Mouse (Mus musculus) intestine, embryonic 16.5 days (tissue): ENCODE measurements around the gene Ntrk2. TPM values are rescaled to one million over a fixed set of nuclear protein-coding genes. Genes with fewer than 3 reads are reported as not detected.

Experiments
- ATAC-seq: fragments of 200-750 bp; cut with Nextera tagmentation; 2 replicates; pipeline ENCODE4 v1.8.0; 2017; ENCODE audit warnings: moderate TSS enrichment, moderate library complexity
- H3K27ac ChIP-seq: fragments of 300-500 bp; sonication (generic); 2 replicates; pipeline ENCODE4 v1.5.1; 2014; ENCODE audit warnings: mild to moderate bottlenecking, low read length
- H3K27me3 ChIP-seq: fragments of 300-500 bp; sonication (generic); replicated peaks from 2 replicates; pipeline ENCODE4 v1.6.1; 2014; ENCODE audit warnings: low read length, control low read depth, mixed read lengths; ENCODE audit not compliant: control insufficient read depth, insufficient read depth
- H3K36me3 ChIP-seq: fragments of 300-500 bp; sonication (generic); 2 replicates; pipeline ENCODE4 v1.6.1; 2014; ENCODE audit warnings: low read length, control low read depth; ENCODE audit not compliant: control insufficient read depth, insufficient read depth
- H3K4me1 ChIP-seq: fragments of 300-500 bp; sonication (generic); 2 replicates; pipeline ENCODE4 v1.6.1; 2014; ENCODE audit warnings: low read length, control low read depth, mixed read lengths; ENCODE audit not compliant: control insufficient read depth, insufficient read depth
- H3K4me2 ChIP-seq: fragments of 300-500 bp; sonication (generic); 2 replicates; pipeline ENCODE4 v1.6.1; 2014; ENCODE audit warnings: low read depth, low read length, control low read depth
- H3K4me3 ChIP-seq: fragments of 300-500 bp; sonication (generic); 2 replicates; pipeline ENCODE4 v1.5.1; 2014; ENCODE audit warnings: mild to moderate bottlenecking, low read length
- H3K9ac ChIP-seq: fragments of 300-500 bp; sonication (generic); 2 replicates; pipeline ENCODE4 v1.6.1; 2014; ENCODE audit warnings: low read depth, low read length
- H3K9me3 ChIP-seq: fragments of 300-500 bp; sonication (generic); 2 replicates; pipeline ENCODE4 v1.6.1; 2016; ENCODE audit warnings: low read length, control low read depth; ENCODE audit not compliant: control insufficient read depth
- WGBS: fragments of 180-500 bp; shearing (Covaris S2); extraction: QIAGEN DNeasy Blood & Tissue Kit; methylation state at CpG from one replicate; pipeline ENCODE4 v1.1.7; 2014; 5-methylcytosine and 5-hydroxymethylcytosine counted together
- polyA plus RNA-seq: library from polyadenylated mRNA; unstranded; fragments of >200 nt; fragmentation: Nextera tagmentation; extraction: Ambion mirVana; gene quantifications from 2 replicates; pipeline ENCODE4 v1.2.1, GENCODE M21; 2015

Gene Ntrk2
- polyA plus RNA-seq: 0.87 and 1.0 TPM in 2 replicates

- H3K9ac ChIP-seq: peak within 1 kb of the TSS; percentile 54; the same call in 1 of the 2 replicates
Measured at GRCm38 (mm10) chr13:58806397-58806892, at the start of gene Ntrk2. Gene Ntrk2, plus strand, starts transcription at chr13:58806569.

GRCm38 (mm10) chr13:58761003-58761630 lies 45.3 kb upstream of the Ntrk2 start:
- no peaks in the 10 kb centered on the region for H3K27me3 ChIP-seq
- H3K27ac ChIP-seq: no peak overlapping the region
- ATAC-seq: no peak
- no peak overlapping the region for H3K4me2 ChIP-seq
- H3K9ac ChIP-seq: no peak overlapping the region
- no peaks in the 10 kb centered on the region for H3K4me1 ChIP-seq
- no peak overlapping the region for H3K4me3 ChIP-seq
- H3K36me3 ChIP-seq: no peaks in the 10 kb centered on the region
- no peaks in the 10 kb centered on the region for H3K9me3 ChIP-seq
- WGBS: 85% methylated on average over 5 of the region's 5 CpGs

More at GRCm38 (mm10) chr13:58806397-58806892, at the start of gene Ntrk2:
- H3K4me2 ChIP-seq: peak within 1 kb of the TSS; percentile 98
- H3K9me3 ChIP-seq: no peaks in the 10 kb centered on the region
- no peak within 1 kb of the TSS for H3K27ac ChIP-seq
- H3K36me3 ChIP-seq: no peaks in the 10 kb centered on the region
- H3K27me3 ChIP-seq: peaks cover 47% of the 10 kb centered on the region
- WGBS: under 1% methylated on average over 47 of the region's 47 CpGs
- peaks cover 10% of the 10 kb centered on the region for H3K4me1 ChIP-seq
- H3K4me3 ChIP-seq: peak within 1 kb of the TSS; percentile 50
- ATAC-seq: peak; percentile 82

- WGBS: 90% methylated on average over 6 of the region's 6 CpGs
- Histone ChIP-seq H3K9ac (no peak overlapping the region), H3K4me2 (no peak overlapping the region)
Measured at GRCm38 (mm10) chr13:58768258-58768657, 38.1 kb upstream of the Ntrk2 start.

DNA sequence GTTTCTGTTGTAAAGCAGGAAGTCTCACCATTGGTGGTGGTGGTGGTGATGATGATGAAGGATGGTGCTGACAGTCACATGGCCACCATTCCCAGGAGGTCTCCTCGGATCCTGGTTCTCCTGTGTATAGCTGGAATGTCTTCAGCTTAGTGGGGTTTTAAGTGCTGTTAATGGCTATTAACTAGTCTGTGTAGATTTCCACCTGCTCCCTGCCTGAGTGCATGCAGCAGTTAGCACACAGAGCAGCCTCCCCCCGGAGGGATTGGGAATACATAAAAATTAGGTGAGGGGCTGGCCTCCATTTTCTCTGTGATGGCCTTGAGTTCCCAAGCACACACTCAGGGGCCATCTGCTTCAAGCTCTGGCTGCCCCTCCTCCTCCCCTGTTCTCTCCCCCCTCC lies 36.9 kb upstream of the Ntrk2 start:
- no peak overlapping the region for H3K27ac ChIP-seq
- ATAC-seq: no peak
- no peaks in the 10 kb centered on the region for H3K4me1 ChIP-seq
- 63% methylated on average over 2 of the region's 2 CpGs for WGBS
- no peaks in the 10 kb centered on the region for H3K36me3 ChIP-seq
- H3K4me3 ChIP-seq: no peak overlapping the region
- no peak overlapping the region for H3K9ac ChIP-seq
- no peak overlapping the region for H3K4me2 ChIP-seq
- no peaks in the 10 kb centered on the region for H3K27me3 ChIP-seq
- no peaks in the 10 kb centered on the region for H3K9me3 ChIP-seq

More at GRCm38 (mm10) chr13:58768258-58768657, 38.1 kb upstream of the Ntrk2 start:
- Histone ChIP-seq H3K27me3 (no peaks in the 10 kb centered on the region), H3K4me1 (no peaks in the 10 kb centered on the region), H3K4me3 (no peak overlapping the region), H3K27ac (no peak overlapping the region), H3K9me3 (no peaks in the 10 kb centered on the region), H3K36me3 (no peaks in the 10 kb centered on the region)
- ATAC-seq: no peak

- ATAC-seq: no peak
- Histone ChIP-seq H3K9me3 (no peaks in the 10 kb centered on the region), H3K4me2 (no peak overlapping the region), H3K4me3 (no peak overlapping the region), H3K9ac (no peak overlapping the region), H3K4me1 (no peaks in the 10 kb centered on the region), H3K27ac (no peak overlapping the region), H3K36me3 (no peaks in the 10 kb centered on the region), H3K27me3 (no peaks in the 10 kb centered on the region)
- 91% methylated on average over 14 of the region's 14 CpGs for WGBS
Measured at GRCm38 (mm10) chr13:58779261-58779660, 27.1 kb upstream of the Ntrk2 start.

GRCm38 (mm10) chr13:58786476-58786875 lies 19.9 kb upstream of the Ntrk2 start:
- ATAC-seq: no peak
- Histone ChIP-seq H3K4me2 (no peak overlapping the region), H3K4me1 (no peaks in the 10 kb centered on the region), H3K36me3 (no peaks in the 10 kb centered on the region), H3K4me3 (no peak overlapping the region), H3K9ac (no peak overlapping the region), H3K27me3 (no peaks in the 10 kb centered on the region), H3K27ac (no peak overlapping the region), H3K9me3 (no peaks in the 10 kb centered on the region)
- 18% methylated on average over 3 of the region's 3 CpGs for WGBS

DNA sequence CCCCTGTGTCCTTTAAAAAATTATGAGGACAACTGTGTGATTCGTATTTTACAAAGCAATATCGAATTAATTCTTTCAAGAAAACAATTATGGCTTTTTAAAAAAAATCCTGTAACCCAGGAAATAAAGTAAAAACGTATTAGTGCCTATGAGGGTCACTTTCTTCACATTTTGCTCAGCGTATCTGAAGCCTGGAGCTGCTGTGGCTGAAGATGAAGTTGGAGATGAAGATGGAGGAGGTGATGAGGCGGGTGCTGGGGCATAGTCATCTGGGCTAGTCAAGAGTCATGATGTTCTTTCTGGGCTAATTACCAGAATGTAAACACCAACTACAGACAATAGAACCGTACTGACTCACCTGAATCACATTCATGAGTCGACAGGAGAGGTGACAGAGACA lies 15.6 kb upstream of the Ntrk2 start:
- WGBS: 78% methylated on average over 7 of the region's 7 CpGs
- no peak overlapping the region for H3K9ac ChIP-seq

GRCm38 (mm10) chr13:58797386-58797785 lies 9.0 kb upstream of the Ntrk2 start:
- H3K4me3 ChIP-seq: no peak overlapping the region
- no peak overlapping the region for H3K4me2 ChIP-seq
- WGBS: 94% methylated on average over 7 of the region's 7 CpGs
- H3K27ac ChIP-seq: no peak overlapping the region
- no peak overlapping the region for H3K9ac ChIP-seq
- no peaks in the 10 kb centered on the region for H3K4me1 ChIP-seq
- H3K27me3 ChIP-seq: no peaks in the 10 kb centered on the region
- H3K9me3 ChIP-seq: no peaks in the 10 kb centered on the region
- no peak for ATAC-seq
- no peaks in the 10 kb centered on the region for H3K36me3 ChIP-seq

More for the DNA sequence above, 15.6 kb upstream of the Ntrk2 start:
- Histone ChIP-seq H3K4me1 (no peaks in the 10 kb centered on the region), H3K9me3 (no peaks in the 10 kb centered on the region), H3K4me3 (no peak overlapping the region), H3K27me3 (no peaks in the 10 kb centered on the region), H3K27ac (no peak overlapping the region), H3K4me2 (no peak overlapping the region), H3K36me3 (no peaks in the 10 kb centered on the region)
- no peak for ATAC-seq

GRCm38 (mm10) chr13:58801291-58801690 lies 5.1 kb upstream of the Ntrk2 start:
- Histone ChIP-seq H3K4me3 (no peak overlapping the region), H3K4me2 (no peak overlapping the region), H3K9me3 (no peaks in the 10 kb centered on the region), H3K9ac (no peak overlapping the region), H3K4me1 (no peaks in the 10 kb centered on the region), H3K27me3 (peaks cover 10% of the 10 kb centered on the region), H3K27ac (no peak overlapping the region), H3K36me3 (no peaks in the 10 kb centered on the region)
- WGBS: 62% methylated on average over 3 of the region's 3 CpGs
- ATAC-seq: no peak

DNA sequence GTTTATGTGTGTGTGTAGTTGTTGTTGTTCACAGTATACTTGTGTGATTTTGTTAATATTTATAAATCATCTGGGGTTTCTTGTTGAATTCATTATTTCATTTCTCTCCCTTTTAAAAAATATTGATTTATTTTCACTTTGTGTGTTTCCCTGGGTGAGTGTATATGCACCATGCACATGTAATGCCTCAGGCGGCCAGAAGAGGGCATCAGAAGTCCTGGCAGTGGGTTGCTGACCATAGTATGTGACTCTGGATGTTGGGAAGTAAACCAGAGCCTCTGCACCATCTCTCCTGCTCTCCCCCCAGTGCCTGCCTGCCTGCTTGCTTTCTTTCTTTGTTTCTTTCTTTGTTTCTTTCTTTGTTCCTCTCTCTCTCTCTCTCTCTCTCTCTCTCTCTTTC lies 2.5 kb upstream of the Ntrk2 start:
- Histone ChIP-seq H3K4me3 (no peak overlapping the region), H3K9ac (no peak overlapping the region), H3K4me2 (no peak overlapping the region), H3K9me3 (no peaks in the 10 kb centered on the region), H3K27ac (no peak overlapping the region), H3K36me3 (no peaks in the 10 kb centered on the region), H3K4me1 (peaks cover 10% of the 10 kb centered on the region), H3K27me3 (peaks cover 34% of the 10 kb centered on the region)
- ATAC-seq: no peak
- 10% methylated on average over 1 of the region's 1 CpGs for WGBS
